Mouse (Mus musculus): ENCODE measurements around the gene Rps8. TPM values are rescaled to one million over a fixed set of nuclear protein-coding genes. Genes with fewer than 3 reads are reported as not detected.

Rps8 gene
- total RNA-seq, 1 experiment from 2014 or later, result 2,027 TPM

- ATAC-seq (replicated peaks in 1 of 2; ENCODE audit: insufficient read depth in 1 of 2, low FRiP score in 2 of 2, low TSS enrichment in 1 of 2, low read depth in 1 of 2, poor library complexity in 2 of 2, severe bottlenecking in 2 of 2), result no peak
These were observed 40.5 kb downstream of the Rps8 start for GRCm38 (mm10) chr4:117115592-117115991.

DNA sequence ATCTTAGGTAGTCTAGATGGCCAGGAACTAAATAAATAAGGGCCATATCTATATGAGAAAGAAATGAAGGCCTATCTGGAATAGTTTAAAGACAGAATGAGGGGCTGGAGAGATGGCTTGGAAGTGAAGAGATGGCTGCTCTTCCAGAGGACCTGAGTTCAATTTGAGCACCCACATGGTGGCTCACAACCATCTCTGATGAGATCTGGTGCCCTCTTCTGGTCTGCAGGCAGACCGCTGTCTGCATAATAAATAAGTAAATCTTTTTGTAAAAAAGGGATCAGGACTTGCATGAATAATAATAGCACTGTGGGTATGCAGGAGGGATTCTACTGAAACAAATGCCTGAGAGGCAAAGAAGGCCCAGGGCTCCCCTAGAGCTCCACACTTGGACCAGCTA, 42.8 kb downstream of the Rps8 start:
- no peak for ATAC-seq (replicated peaks in 1 of 2; ENCODE audit: insufficient read depth in 1 of 2, low FRiP score in 2 of 2, low TSS enrichment in 1 of 2, low read depth in 1 of 2, poor library complexity in 2 of 2, severe bottlenecking in 2 of 2)

DNA sequence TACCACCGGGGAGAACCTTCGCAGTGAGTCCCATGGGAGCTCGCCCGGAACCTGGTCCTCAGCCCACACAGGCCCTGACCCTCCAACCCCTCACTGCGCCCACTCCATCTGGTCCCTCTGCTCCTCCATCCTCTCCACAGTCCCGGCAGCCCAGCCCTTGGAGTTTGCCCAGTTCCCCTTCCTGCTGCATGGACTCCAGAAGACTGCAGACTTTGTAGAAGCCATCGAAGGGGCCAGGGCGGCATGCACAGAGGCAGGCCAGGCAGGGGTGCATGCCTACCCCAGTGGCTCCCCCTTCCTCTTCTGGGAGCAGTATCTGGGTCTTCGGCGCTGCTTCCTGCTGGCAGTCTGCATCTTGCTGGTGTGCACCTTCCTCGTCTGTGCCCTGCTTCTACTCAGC, 45.1 kb downstream of the Rps8 start:
- no peak for ATAC-seq (replicated peaks in 1 of 2; ENCODE audit: insufficient read depth in 1 of 2, low FRiP score in 2 of 2, low TSS enrichment in 1 of 2, low read depth in 1 of 2, poor library complexity in 2 of 2, severe bottlenecking in 2 of 2)

DNA sequence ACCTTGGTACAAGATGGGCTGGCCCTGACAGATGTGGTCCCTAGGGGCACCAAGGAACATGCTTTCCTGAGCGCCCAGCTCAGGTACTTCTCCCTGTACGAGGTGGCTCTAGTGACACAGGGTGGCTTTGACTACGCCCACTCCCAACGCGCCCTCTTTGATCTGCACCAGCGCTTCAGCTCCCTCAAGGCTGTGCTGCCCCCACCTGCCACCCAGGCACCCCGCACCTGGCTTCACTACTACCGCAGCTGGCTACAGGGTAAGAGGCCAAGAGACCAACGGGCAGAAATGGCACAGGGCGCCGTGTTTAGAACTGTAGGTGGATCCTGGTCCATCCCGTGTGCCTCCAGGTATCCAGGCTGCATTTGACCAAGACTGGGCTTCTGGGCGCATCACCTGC, 45.8 kb downstream of the Rps8 start:
- ATAC-seq (replicated peaks in 1 of 2; ENCODE audit: insufficient read depth in 1 of 2, low FRiP score in 2 of 2, low TSS enrichment in 1 of 2, low read depth in 1 of 2, poor library complexity in 2 of 2, severe bottlenecking in 2 of 2), result no peak

DNA sequence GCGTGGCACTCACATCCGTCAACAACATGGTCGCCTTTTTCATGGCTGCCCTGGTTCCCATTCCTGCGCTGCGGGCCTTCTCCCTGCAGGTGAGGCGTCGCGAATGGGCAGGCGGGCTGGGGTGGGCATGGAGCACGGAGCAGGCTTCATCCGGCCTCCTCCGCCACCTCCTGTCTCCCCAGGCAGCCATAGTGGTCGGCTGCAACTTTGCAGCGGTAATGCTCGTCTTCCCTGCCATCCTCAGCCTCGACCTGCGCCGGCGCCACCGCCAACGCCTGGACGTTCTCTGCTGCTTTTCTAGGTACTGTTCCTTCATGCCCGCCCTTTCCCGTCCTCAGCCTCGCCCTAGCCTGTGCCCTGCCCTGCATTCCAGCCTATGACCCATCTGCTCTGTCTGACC, 46.7 kb downstream of the Rps8 start:
- no peak for ATAC-seq (replicated peaks in 1 of 2; ENCODE audit: insufficient read depth in 1 of 2, low FRiP score in 2 of 2, low TSS enrichment in 1 of 2, low read depth in 1 of 2, poor library complexity in 2 of 2, severe bottlenecking in 2 of 2)

DNA sequence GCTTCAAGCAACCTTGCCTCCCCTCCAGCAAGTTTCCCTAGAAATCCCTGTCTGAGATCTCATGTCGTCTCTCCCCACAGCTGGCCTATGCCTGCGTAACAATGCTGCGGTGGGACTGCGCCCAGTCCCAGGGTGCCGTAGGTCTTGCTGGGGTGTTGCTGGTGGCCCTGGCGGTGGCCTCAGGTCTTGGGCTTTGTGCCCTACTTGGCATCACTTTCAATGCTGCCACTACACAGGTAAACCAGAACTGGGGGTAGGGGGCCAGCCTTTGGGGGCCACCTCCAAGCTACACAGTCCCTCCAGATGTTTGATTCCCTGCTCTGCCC, 47.6 kb downstream of the Rps8 start:
- no peak for ATAC-seq (replicated peaks in 1 of 2; ENCODE audit: insufficient read depth in 1 of 2, low FRiP score in 2 of 2, low TSS enrichment in 1 of 2, low read depth in 1 of 2, poor library complexity in 2 of 2, severe bottlenecking in 2 of 2)

DNA sequence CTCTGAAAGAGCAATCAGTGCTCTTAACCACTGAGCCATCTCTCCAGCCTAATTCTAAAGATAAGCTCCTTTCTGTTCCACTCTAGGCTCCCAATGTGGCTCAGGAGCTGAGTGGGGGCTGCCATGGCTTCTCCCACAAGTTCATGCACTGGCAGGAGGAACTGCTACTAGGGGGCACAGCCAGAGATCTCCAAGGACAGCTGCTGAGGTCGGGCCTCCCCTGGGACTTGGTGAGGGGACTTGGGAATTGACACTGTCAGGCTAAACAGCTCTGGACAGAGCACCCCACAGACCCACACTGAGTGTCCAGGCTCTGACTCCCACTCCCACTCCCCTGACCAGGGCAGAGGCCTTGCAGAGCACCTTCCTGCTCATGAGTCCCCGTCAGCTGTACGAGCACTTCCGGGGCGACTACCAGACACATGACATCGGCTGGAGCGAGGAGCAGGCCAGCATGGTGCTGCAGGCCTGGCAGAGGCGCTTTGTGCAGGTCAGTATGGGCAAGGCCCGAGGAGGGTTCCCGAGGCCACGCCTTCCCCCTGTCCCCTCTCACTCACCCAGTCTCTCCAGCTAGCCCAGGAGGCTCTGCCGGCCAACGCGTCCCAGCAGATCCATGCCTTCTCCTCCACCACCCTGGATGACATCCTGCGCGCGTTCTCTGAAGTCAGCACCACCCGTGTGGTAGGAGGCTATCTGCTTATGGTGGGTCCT, 48.1 kb downstream of the Rps8 start:
- ATAC-seq (replicated peaks in 1 of 2; ENCODE audit: insufficient read depth in 1 of 2, low FRiP score in 2 of 2, low TSS enrichment in 1 of 2, low read depth in 1 of 2, poor library complexity in 2 of 2, severe bottlenecking in 2 of 2), result no peak

GRCm38 (mm10) chr4:117105127-117105526, 50.9 kb downstream of the Rps8 start:
- ATAC-seq (replicated peaks in 1 of 2; ENCODE audit: insufficient read depth in 1 of 2, low FRiP score in 2 of 2, low TSS enrichment in 1 of 2, low read depth in 1 of 2, poor library complexity in 2 of 2, severe bottlenecking in 2 of 2), result no peak

- no peak for ATAC-seq (replicated peaks in 1 of 2; ENCODE audit: insufficient read depth in 1 of 2, low FRiP score in 2 of 2, low TSS enrichment in 1 of 2, low read depth in 1 of 2, poor library complexity in 2 of 2, severe bottlenecking in 2 of 2)
These were observed 51.4 kb downstream of the Rps8 start for GRCm38 (mm10) chr4:117104672-117105071.

Other genes with a start within 250 kb of the Rps8 start
- 40.1 and 52.0 TPM in 2 replicates for gene Urod, start 161.8 kb downstream of the Rps8 start, total RNA-seq (2017)
- gene Hectd3, start 160.9 kb downstream of the Rps8 start, total RNA-seq (2017), result 14.4 and 17.0 TPM in 2 replicates
- gene Eif2b3, start 136.8 kb downstream of the Rps8 start, total RNA-seq (2017), result 21.2 and 34.4 TPM in 2 replicates
- gene Ptch2, start 60.2 kb downstream of the Rps8 start, total RNA-seq (2017), result 0.13 TPM in 1 of 2 replicates, not detected in the other
- gene Btbd19, start 30.5 kb downstream of the Rps8 start, total RNA-seq (2017), result 8.4 and 13.3 TPM in 2 replicates
- not detected in 2 replicates for gene Tctex1d4, start 29.4 kb downstream of the Rps8 start, total RNA-seq (2017)
- gene Plk3, start 22.3 kb downstream of the Rps8 start, total RNA-seq (2017), result 3.1 and 9.3 TPM in 2 replicates
- gene Kif2c, start 26.4 kb upstream of the Rps8 start, total RNA-seq (2017), result 21.9 and 30.0 TPM in 2 replicates
- gene Tmem53, start 95.7 kb upstream of the Rps8 start, total RNA-seq (2017), result 3.8 TPM in 1 of 2 replicates, not detected in the other
- not detected in 2 replicates for gene Armh1, start 95.9 kb upstream of the Rps8 start, total RNA-seq (2017)

Measured in hematopoietic stem cell, adult 5-6 weeks (primary cell).